Mouse (Mus musculus): ENCODE results near the gene Dhrs11. TPM values are rescaled to one million over a fixed set of nuclear protein-coding genes. Genes with fewer than 3 reads are reported as not detected.
"Not testable (repeated sequence)": the region's sequence is repeated elsewhere in the genome, so short reads cannot be mapped to it uniquely, and the experiment has no call there.

Gene Dhrs11
- polyA plus RNA-seq, 1 experiment = 33.6 TPM

DNA sequence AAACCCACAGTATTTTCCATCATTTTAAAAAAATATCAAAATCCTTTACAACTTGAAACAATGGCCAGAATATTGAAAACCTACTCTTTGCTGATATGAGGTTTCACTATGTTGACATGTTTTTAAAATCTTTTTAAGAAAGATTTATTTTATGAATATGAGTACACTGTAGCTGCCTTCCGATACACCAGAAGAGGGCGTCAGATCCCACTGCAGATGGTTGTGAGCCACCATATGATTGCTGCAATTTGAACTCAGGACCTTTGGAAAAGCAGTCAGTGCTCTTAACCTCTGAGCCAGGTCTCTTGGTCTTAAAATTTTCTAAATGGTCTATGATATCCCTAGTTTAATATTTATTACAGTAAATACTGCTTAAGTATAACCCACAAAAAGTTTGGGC, 10.5 kb upstream of the Dhrs11 start:
- WGBS = 89% methylated on average over 2 of the region's 2 CpGs
- DNase-seq = no peak

GRCm38 (mm10) chr11:84829495-84829894, 701 bp upstream of the Dhrs11 start:
- H3K4me1 ChIP-seq (ENCODE audit: control insufficient read depth, insufficient read depth, low read length) = peaks cover 16% of the 10 kb centered on the region
- H3K27ac ChIP-seq (ENCODE audit: insufficient read depth, low read length); H3K27me3 ChIP-seq (ENCODE audit: control insufficient read depth, insufficient read depth, low read length): not testable (repeated sequence)
- DNase-seq = peak in 1 of 2 experiments; percentile 23
- 80% methylated on average over 11 of the region's 11 CpGs for WGBS
- H3K4me3 ChIP-seq (replicated peaks; ENCODE audit: insufficient read depth, low read depth, low read length) = peak overlapping the region; percentile 85

More for the DNA sequence above, 10.5 kb upstream of the Dhrs11 start:
- Histone ChIP-seq H3K27ac (ENCODE audit: insufficient read depth, low read length) (no peak overlapping the region), H3K4me1 (ENCODE audit: control insufficient read depth, insufficient read depth, low read length) (no peaks in the 10 kb centered on the region), H3K4me3 (replicated peaks; ENCODE audit: insufficient read depth, low read depth, low read length) (no peak overlapping the region), H3K27me3 (ENCODE audit: control insufficient read depth, insufficient read depth, low read length) (no peaks in the 10 kb centered on the region)
- no peak for TF ChIP-seq POLR2A (IDR thresholded peaks at IDR 0.05; ENCODE audit: borderline replicate concordance, insufficient read depth, low read length)
- no peak for TF ChIP-seq CTCF (IDR thresholded peaks at IDR 0.05; ENCODE audit: borderline replicate concordance, insufficient read depth, low read depth, low read length)

DNA sequence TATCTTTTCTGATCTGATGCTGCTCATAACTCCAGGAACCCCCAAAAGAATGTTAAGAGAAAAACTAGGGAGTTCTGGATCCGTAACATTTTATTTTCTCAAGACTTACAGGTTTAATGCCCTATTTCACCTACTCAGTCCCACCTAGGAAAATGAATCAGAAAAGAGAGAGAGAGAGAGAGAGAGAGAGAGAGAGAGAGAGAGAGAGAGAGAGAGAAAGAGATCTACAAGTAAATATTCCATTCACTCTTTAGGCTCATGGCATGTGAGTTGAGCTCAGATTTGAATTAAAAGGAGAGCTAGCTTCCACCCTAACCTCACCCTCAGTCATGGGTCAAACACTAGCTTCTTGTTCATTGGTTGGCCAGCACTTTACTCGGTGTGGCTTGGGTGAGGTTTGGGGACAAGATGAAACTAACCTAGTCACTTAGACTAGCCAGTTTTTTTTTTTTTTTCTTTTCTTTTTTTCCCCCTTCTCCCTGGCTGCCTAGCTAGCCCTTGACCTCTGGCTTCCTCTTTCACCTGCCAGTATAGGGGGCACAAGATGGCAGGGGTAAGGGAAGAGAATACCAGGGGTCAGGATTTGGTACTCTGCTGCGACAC, 792 bp downstream of the Dhrs11 start:
- 37% methylated on average over 3 of the region's 3 CpGs for WGBS
- no peaks in the 10 kb centered on the region for H3K27me3 ChIP-seq (ENCODE audit: control insufficient read depth, insufficient read depth, low read length)
- peaks cover 16% of the 10 kb centered on the region for H3K4me1 ChIP-seq (ENCODE audit: control insufficient read depth, insufficient read depth, low read length)
- no peak for DNase-seq
- peak overlapping the region; percentile 85 for H3K4me3 ChIP-seq (replicated peaks; ENCODE audit: insufficient read depth, low read depth, low read length)
- 0 out of 2 replicates have a peak overlapping the region, but pooled peaks have one; percentile 75 for H3K27ac ChIP-seq (ENCODE audit: insufficient read depth, low read length)
- TF ChIP-seq CTCF (IDR thresholded peaks at IDR 0.05; ENCODE audit: borderline replicate concordance, insufficient read depth, low read depth, low read length) = no peak
- TF ChIP-seq POLR2A (IDR thresholded peaks at IDR 0.05; ENCODE audit: borderline replicate concordance, insufficient read depth, low read length) = no peak

GRCm38 (mm10) chr11:84827492-84827891, 1.3 kb downstream of the Dhrs11 start:
- TF ChIP-seq POLR2A (IDR thresholded peaks at IDR 0.05; ENCODE audit: borderline replicate concordance, insufficient read depth, low read length) = no peak
- no peak for TF ChIP-seq CTCF (IDR thresholded peaks at IDR 0.05; ENCODE audit: borderline replicate concordance, insufficient read depth, low read depth, low read length)
- H3K27me3 ChIP-seq (ENCODE audit: control insufficient read depth, insufficient read depth, low read length) = no peaks in the 10 kb centered on the region
- H3K4me1 ChIP-seq (ENCODE audit: control insufficient read depth, insufficient read depth, low read length) = peaks cover 16% of the 10 kb centered on the region
- H3K4me3 ChIP-seq (replicated peaks; ENCODE audit: insufficient read depth, low read depth, low read length) = peak overlapping the region; percentile 19
- no peak overlapping the region for H3K27ac ChIP-seq (ENCODE audit: insufficient read depth, low read length)
- DNase-seq = no peak

DNA sequence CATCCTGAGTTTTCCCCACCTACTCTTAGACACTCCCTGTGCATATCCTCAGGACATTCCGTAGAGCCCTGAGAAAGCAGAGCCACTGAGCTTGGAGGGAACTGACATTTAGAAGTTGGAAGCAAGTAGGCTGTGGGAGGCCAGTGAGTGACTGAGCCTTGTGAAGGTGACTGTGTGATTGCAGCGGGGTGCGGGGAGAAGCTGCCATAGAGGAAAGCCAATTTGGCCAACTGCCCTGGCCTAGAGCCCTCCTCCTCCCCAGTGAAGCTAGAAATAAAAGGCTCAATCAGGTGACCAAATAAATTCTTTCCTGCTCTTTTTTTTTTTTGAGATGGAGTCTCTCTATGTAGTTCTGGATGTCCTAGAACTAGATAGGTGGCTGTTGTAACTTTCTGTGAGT, 2.6 kb downstream of the Dhrs11 start:
- DNase-seq = peak; percentile 82 to 90
- TF ChIP-seq POLR2A (IDR thresholded peaks at IDR 0.05; ENCODE audit: borderline replicate concordance, insufficient read depth, low read length) (no peak), CTCF (IDR thresholded peaks at IDR 0.05; ENCODE audit: borderline replicate concordance, insufficient read depth, low read depth, low read length) (no peak)
- under 1% methylated on average over 3 of the region's 3 CpGs for WGBS
- no peaks in the 10 kb centered on the region for H3K27me3 ChIP-seq (ENCODE audit: control insufficient read depth, insufficient read depth, low read length)
- peaks cover 16% of the 10 kb centered on the region for H3K4me1 ChIP-seq (ENCODE audit: control insufficient read depth, insufficient read depth, low read length)
- H3K27ac ChIP-seq (ENCODE audit: insufficient read depth, low read length) = peak overlapping the region; percentile 40; the same call in 1 of the 2 replicates
- peak overlapping the region; percentile 3 for H3K4me3 ChIP-seq (replicated peaks; ENCODE audit: insufficient read depth, low read depth, low read length)

GRCm38 (mm10) chr11:84825261-84825807, 3.5 kb downstream of the Dhrs11 start:
- peak in 1 of 2 experiments; percentile 22 for DNase-seq
- H3K4me3 ChIP-seq (replicated peaks; ENCODE audit: insufficient read depth, low read depth, low read length) = no peak overlapping the region
- no peak for TF ChIP-seq CTCF (IDR thresholded peaks at IDR 0.05; ENCODE audit: borderline replicate concordance, insufficient read depth, low read depth, low read length)
- no peak for TF ChIP-seq POLR2A (IDR thresholded peaks at IDR 0.05; ENCODE audit: borderline replicate concordance, insufficient read depth, low read length)
- H3K27ac ChIP-seq (ENCODE audit: insufficient read depth, low read length) = no peak overlapping the region
- H3K27me3 ChIP-seq (ENCODE audit: control insufficient read depth, insufficient read depth, low read length) = no peaks in the 10 kb centered on the region
- H3K4me1 ChIP-seq (ENCODE audit: control insufficient read depth, insufficient read depth, low read length) = peaks cover 16% of the 10 kb centered on the region
- WGBS = 87% methylated on average over 10 of the region's 10 CpGs

- H3K27me3 ChIP-seq (ENCODE audit: control insufficient read depth, insufficient read depth, low read length) = no peaks in the 10 kb centered on the region
- peaks cover 16% of the 10 kb centered on the region for H3K4me1 ChIP-seq (ENCODE audit: control insufficient read depth, insufficient read depth, low read length)
- H3K4me3 ChIP-seq (replicated peaks; ENCODE audit: insufficient read depth, low read depth, low read length) = no peak overlapping the region
- 69% methylated on average over 10 of the region's 10 CpGs for WGBS
- DNase-seq = no peak
- TF ChIP-seq CTCF (IDR thresholded peaks at IDR 0.05; ENCODE audit: borderline replicate concordance, insufficient read depth, low read depth, low read length) (no peak), POLR2A (IDR thresholded peaks at IDR 0.05; ENCODE audit: borderline replicate concordance, insufficient read depth, low read length) (no peak)
- no peak overlapping the region for H3K27ac ChIP-seq (ENCODE audit: insufficient read depth, low read length)
These were observed 5.3 kb downstream of the Dhrs11 start for GRCm38 (mm10) chr11:84823484-84823897.

- no peak overlapping the region for H3K27ac ChIP-seq (ENCODE audit: insufficient read depth, low read length)
- H3K27me3 ChIP-seq (ENCODE audit: control insufficient read depth, insufficient read depth, low read length) = no peaks in the 10 kb centered on the region
- no peak overlapping the region for H3K4me3 ChIP-seq (replicated peaks; ENCODE audit: insufficient read depth, low read depth, low read length)
- TF ChIP-seq POLR2A (IDR thresholded peaks at IDR 0.05; ENCODE audit: borderline replicate concordance, insufficient read depth, low read length) = no peak
- TF ChIP-seq CTCF (IDR thresholded peaks at IDR 0.05; ENCODE audit: borderline replicate concordance, insufficient read depth, low read depth, low read length) = no peak
- DNase-seq = no peak
- WGBS = 75% methylated on average over 5 of the region's 5 CpGs
- H3K4me1 ChIP-seq (ENCODE audit: control insufficient read depth, insufficient read depth, low read length) = peaks cover 15% of the 10 kb centered on the region
These were observed 6.3 kb downstream of the Dhrs11 start for GRCm38 (mm10) chr11:84822487-84822886.
